Mouse (Mus musculus): ENCODE measurements at regions not wholly inside any gene's neighbourhood (a gene's known extent, or its start where the extent isn't known, plus 50 kb on each side); places are given as distances from the start of the nearest gene placed in this dataset.

DNA sequence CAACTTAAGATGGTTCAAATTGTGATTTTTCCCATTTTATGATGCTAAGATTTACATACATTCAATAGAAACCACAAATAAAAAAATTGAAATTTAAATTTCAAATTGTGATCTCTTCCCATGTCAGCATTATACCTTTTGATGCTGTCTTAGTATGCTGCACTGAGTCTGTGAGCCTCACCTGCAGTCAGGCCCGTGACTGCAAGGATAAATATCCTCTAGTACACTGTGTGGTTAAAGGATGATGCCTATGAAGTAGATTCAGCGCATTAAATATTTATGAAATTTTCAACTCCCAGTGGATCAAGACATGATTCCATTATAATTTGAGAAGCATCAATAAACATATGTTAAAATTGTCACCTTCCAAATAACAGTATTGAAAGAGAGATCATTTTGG is 340.4 kb downstream of the Mllt3 start:
- Histone ChIP-seq H3K36me3 (ENCODE audit: control insufficient read depth, insufficient read depth, low read length, poor library complexity, severe bottlenecking) (no peaks in the 10 kb centered on the region), H3K27me3 (ENCODE audit: control insufficient read depth, insufficient read depth, low read length, poor library complexity, severe bottlenecking) (no peaks in the 10 kb centered on the region)
- DNase-seq (ENCODE audit: low read depth, low spot score) = no peak

DNA sequence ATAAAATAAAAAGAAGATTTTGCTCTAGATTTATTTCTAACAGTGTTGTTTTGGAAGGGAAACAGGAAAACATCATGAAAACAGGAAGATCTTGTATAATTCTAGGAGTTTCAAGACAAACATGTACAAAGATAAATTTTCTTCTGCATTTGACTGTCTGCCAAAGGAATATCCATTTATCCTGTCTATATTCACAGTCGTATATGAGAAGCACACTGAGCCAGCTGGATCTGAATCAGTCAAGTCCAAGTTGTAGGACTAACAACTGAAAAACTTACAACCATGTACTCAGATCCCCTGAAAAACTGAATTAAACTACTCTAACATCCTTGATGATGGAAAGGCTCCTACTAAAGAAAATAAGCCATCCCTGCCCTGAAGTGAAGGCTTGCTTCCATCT is 348.2 kb downstream of the Mllt3 start:
- Histone ChIP-seq H3K27me3 (ENCODE audit: control insufficient read depth, insufficient read depth, low read length, poor library complexity, severe bottlenecking) (no peaks in the 10 kb centered on the region), H3K36me3 (ENCODE audit: control insufficient read depth, insufficient read depth, low read length, poor library complexity, severe bottlenecking) (no peaks in the 10 kb centered on the region)
- DNase-seq (ENCODE audit: low read depth, low spot score) = no peak

DNA sequence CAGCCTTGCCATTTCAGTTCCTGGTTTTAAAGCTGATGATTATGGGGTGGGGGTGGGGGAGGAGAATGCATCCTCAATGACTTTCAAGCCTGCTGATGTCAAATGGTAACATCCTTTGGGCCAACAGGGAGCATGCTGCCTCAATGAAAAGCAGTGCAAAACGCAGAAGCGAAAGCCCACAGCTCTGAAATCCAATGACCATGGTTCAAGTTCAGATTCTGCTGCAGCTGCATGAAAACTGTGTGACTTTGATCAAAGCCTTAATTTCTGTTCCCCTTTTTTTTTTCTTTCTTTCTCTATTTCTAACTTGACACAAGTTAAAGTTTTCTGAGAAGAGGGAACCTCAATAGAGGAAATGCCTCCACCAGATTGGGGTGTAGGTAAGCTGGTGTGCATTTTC is 350.4 kb downstream of the Mllt3 start:
- Histone ChIP-seq H3K27me3 (ENCODE audit: control insufficient read depth, insufficient read depth, low read length, poor library complexity, severe bottlenecking) (no peaks in the 10 kb centered on the region), H3K36me3 (ENCODE audit: control insufficient read depth, insufficient read depth, low read length, poor library complexity, severe bottlenecking) (no peaks in the 10 kb centered on the region)
- peak; percentile 81 for DNase-seq (ENCODE audit: low read depth, low spot score)

DNA sequence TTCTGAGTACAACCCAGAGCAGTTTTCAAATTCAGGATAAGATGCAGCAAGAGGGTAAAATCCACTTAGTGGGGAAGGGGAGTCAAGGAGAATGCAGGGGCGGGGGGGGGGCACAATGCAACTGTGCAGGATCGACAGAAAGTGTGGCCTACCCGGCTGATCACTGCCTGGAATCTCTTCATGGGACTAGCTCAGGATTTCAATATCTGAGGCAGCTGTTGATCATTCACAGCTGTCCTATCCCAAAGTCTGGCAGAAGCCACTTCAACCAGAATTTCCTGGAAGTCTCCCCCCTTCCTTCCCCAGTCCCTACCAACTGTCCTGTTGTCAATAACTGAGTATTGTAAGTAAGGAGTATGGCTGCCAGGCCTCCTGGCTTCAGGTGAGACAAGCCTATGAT is 362.1 kb downstream of the Mllt3 start:
- DNase-seq (ENCODE audit: low read depth, low spot score) = no peak
- no peaks in the 10 kb centered on the region for H3K36me3 ChIP-seq (ENCODE audit: control insufficient read depth, insufficient read depth, low read length, poor library complexity, severe bottlenecking)
- H3K27me3 ChIP-seq (ENCODE audit: control insufficient read depth, insufficient read depth, low read length, poor library complexity, severe bottlenecking) = no peaks in the 10 kb centered on the region

DNA sequence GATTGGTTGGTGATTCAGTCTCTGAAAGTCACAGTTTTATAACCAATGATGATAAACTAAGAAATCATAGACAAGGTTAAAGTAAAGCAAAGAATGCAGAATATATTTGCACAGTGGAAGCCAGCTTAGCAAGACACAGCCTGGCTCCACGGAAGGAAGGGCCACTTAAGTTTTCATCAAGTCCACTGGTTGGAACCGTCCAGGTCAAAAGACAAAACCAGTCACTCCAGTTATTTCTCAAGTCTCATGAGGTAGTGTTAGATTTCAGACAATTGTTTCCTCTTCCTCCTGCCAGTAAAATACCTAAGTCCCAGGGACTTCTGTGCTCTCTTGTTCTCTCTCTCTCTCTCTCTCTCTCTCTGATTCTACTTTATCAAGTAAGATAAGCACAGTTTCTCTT is 363.0 kb downstream of the Mllt3 start:
- no peak for DNase-seq (ENCODE audit: low read depth, low spot score)
- H3K36me3 ChIP-seq (ENCODE audit: control insufficient read depth, insufficient read depth, low read length, poor library complexity, severe bottlenecking) = no peaks in the 10 kb centered on the region
- no peaks in the 10 kb centered on the region for H3K27me3 ChIP-seq (ENCODE audit: control insufficient read depth, insufficient read depth, low read length, poor library complexity, severe bottlenecking)

DNA sequence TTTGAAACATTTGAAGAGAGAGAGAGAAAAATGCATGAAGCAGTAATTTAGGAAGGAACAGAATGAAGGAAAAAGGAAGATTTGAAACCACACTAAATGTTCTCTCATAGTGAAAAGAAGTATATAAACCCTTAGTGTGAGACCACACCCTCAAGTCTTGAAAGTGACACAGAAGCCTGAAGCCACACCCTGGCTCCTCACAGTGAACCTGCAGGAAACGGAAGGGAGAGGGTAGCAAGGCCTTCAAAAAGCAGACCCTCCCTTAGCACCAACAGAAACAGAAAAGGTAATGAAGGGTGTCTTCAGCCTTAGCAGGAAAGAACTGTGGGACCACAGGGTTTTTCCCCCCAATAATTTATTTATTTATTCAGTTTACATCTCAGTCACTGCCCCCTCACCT is 363.7 kb downstream of the Mllt3 start:
- Histone ChIP-seq H3K27me3 (ENCODE audit: control insufficient read depth, insufficient read depth, low read length, poor library complexity, severe bottlenecking) (no peaks in the 10 kb centered on the region), H3K36me3 (ENCODE audit: control insufficient read depth, insufficient read depth, low read length, poor library complexity, severe bottlenecking) (no peaks in the 10 kb centered on the region)
- DNase-seq (ENCODE audit: low read depth, low spot score) = peak; percentile 42

DNA sequence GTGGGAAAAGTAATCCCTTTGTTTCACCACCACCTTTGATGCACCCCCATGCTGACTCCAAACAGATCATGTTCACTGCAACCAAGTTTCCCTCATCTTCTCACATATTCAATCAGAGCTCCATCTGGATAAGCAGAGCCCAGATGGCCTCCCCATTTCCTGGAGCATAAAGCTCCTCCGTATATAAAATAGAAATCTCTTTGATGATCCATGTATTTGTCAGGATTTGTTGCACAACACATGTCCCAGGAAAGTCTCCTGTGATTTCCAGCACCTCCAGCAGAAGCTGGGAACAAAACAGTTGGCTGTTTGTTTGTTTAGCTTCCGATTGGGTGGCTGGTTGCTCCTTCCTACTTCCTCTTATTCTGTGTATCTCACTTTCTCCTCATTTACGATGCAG is 364.9 kb downstream of the Mllt3 start:
- H3K27me3 ChIP-seq (ENCODE audit: control insufficient read depth, insufficient read depth, low read length, poor library complexity, severe bottlenecking) = no peaks in the 10 kb centered on the region
- H3K36me3 ChIP-seq (ENCODE audit: control insufficient read depth, insufficient read depth, low read length, poor library complexity, severe bottlenecking) = no peaks in the 10 kb centered on the region
- no peak for DNase-seq (ENCODE audit: low read depth, low spot score)

DNA sequence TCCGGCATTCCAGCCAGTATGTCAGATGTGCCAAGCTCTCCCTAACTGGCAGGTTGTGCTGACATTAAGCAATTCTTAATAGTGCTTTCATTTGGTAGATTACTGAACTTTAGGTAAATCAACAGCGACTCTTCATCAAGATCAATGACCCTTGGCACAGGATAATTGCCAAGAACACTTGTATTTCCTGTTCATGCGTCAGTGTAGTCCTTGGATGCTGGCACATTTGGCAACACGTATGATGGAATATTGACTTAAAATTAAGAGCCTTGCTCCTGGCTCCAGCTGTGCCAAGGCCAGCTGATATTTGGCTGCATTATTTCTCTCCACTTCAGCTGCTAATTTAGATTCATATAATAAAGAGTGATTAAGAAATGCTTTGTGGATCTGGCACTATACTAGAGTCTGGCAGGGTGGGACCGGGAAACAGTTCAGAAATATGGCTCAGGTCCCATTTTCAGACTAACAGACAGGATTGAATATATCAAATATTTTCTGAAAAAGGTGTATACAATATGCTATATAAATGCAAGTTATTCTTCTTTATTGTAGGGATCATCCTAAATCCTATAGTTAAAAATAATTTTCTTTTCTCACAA is 365.5 kb downstream of the Mllt3 start:
- Histone ChIP-seq H3K27me3 (ENCODE audit: control insufficient read depth, insufficient read depth, low read length, poor library complexity, severe bottlenecking) (no peaks in the 10 kb centered on the region), H3K36me3 (ENCODE audit: control insufficient read depth, insufficient read depth, low read length, poor library complexity, severe bottlenecking) (no peaks in the 10 kb centered on the region)
- DNase-seq (ENCODE audit: low read depth, low spot score) = no peak

DNA sequence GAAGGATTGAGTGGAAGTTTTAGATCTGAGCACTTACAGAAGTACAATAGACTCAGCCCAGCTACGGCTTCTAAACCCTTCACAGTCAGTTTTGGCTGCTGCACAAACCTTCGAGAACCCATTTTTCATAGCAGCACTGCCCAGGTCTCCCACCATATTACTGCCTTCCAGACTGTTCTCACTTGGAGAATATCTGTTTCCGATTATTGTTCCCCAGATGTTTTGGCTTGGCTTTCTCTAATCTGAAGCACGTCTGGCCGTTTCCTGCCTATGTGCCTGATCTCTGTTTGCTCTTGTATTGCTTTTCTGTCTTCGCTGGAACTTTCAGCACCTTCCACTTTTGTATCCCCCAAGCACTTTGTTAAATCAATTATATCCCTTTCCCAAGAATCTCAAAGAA is 368.0 kb downstream of the Mllt3 start:
- H3K27me3 ChIP-seq (ENCODE audit: control insufficient read depth, insufficient read depth, low read length, poor library complexity, severe bottlenecking) = no peaks in the 10 kb centered on the region
- no peak for DNase-seq (ENCODE audit: low read depth, low spot score)

DNA sequence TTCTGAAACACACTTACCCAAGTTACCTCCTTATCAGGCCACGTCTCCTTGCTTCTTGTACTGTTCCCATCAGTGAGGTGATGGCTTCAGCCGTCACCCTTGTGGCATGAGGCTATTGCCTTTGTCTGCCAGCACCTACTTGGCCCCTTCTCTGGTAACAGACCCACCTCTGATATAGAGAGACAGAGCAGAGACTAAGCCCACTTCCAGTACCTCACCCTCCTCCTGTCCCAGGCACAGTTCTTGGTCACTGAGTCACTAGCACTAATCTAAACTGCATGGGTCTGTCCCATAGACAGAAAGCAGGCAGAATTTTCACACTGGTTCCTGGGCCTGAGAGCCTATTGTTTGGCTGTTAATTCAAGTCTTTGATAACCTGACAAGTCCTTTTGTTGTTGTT is 370.3 kb downstream of the Mllt3 start:
- Histone ChIP-seq H3K27me3 (ENCODE audit: control insufficient read depth, insufficient read depth, low read length, poor library complexity, severe bottlenecking) (no peaks in the 10 kb centered on the region), H3K36me3 (ENCODE audit: control insufficient read depth, insufficient read depth, low read length, poor library complexity, severe bottlenecking) (no peaks in the 10 kb centered on the region)
- no peak for DNase-seq (ENCODE audit: low read depth, low spot score)

More for the DNA sequence above, 368.0 kb downstream of the Mllt3 start:
- no peaks in the 10 kb centered on the region for H3K36me3 ChIP-seq (ENCODE audit: control insufficient read depth, insufficient read depth, low read length, poor library complexity, severe bottlenecking)

DNA sequence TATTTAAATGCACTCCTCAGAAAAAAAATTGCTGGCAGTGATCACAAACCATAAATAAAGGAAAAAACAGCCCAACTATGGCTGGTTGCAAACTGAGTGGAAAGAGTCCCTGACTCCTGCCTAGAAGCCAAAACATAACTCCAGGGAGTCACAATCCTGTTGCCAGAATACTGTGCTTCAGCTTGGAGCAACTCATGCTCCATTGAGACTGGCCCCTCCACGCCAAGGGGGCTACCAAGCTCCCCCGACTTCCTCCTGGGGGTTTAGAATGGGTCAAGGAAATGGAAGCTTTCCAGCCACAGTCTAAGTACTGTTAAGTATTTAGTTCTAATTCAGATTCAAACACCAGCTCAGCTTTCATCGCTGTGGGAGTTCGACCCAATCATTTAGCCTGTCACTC is 374.8 kb downstream of the Mllt3 start:
- no peak for DNase-seq (ENCODE audit: low read depth, low spot score)
- Histone ChIP-seq H3K27me3 (ENCODE audit: control insufficient read depth, insufficient read depth, low read length, poor library complexity, severe bottlenecking) (no peaks in the 10 kb centered on the region; the same call in 1 of the 2 replicates), H3K36me3 (ENCODE audit: control insufficient read depth, insufficient read depth, low read length, poor library complexity, severe bottlenecking) (no peaks in the 10 kb centered on the region)

DNA sequence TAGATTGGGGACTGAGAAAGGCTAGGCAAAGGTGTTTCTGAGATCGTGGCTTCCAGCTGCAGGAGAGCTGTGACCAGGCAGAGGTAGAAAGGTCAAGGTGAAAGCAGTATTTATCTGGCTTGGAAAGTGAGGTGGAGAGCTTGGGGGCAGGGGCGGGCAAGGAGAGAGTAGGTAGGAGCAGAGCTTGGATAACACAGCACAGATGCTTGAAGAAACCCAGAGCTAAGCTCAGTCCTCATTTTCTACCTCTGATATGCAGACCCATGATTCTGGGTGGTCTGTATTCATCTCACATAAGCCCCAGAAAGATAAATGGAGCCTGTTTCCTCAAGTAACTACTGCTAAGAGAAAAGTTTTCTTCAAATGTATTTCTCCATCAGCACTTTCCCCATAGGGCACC is 375.3 kb downstream of the Mllt3 start:
- Histone ChIP-seq H3K27me3 (ENCODE audit: control insufficient read depth, insufficient read depth, low read length, poor library complexity, severe bottlenecking) (no peaks in the 10 kb centered on the region; the same call in 1 of the 2 replicates), H3K36me3 (ENCODE audit: control insufficient read depth, insufficient read depth, low read length, poor library complexity, severe bottlenecking) (no peaks in the 10 kb centered on the region)
- no peak for DNase-seq (ENCODE audit: low read depth, low spot score)

DNA sequence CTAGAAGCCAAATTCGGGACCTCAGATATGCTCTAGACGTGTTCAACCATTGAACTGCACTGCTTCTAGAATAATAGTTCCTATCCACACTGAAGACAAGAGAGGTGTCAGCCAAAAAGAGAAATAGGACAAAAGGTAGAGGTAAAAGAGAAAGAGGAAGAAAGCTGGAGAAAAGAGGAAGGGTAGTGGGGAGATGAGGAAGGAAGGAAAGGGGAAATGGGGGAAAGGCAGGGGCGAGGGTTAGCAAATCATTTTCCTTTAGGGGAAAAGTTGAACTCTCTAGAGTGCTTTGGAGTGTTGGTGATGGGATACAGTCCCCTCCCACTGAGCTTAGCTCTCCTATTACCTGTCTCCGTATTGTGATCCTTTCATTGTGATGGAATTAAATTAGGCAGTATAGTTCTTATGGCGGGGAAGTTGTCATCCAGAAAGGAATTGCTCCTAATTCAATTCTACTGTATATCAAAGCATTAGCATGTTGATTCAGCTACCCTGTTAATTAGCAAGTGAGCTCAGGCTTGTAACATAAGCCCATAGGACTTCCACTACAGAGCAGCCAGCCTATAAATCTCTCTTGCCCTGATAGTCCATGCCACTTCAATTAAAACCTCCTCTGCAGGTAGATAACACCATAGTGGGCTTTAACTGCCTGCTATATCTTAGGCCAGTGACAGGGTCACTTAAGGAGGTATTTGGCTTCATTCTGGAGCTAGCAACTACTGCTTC is 379.6 kb downstream of the Mllt3 start:
- H3K27me3 ChIP-seq (ENCODE audit: control insufficient read depth, insufficient read depth, low read length, poor library complexity, severe bottlenecking) = no peaks in the 10 kb centered on the region; the same call in 1 of the 2 replicates
- no peaks in the 10 kb centered on the region for H3K36me3 ChIP-seq (ENCODE audit: control insufficient read depth, insufficient read depth, low read length, poor library complexity, severe bottlenecking)
- no peak for DNase-seq (ENCODE audit: low read depth, low spot score)

DNA sequence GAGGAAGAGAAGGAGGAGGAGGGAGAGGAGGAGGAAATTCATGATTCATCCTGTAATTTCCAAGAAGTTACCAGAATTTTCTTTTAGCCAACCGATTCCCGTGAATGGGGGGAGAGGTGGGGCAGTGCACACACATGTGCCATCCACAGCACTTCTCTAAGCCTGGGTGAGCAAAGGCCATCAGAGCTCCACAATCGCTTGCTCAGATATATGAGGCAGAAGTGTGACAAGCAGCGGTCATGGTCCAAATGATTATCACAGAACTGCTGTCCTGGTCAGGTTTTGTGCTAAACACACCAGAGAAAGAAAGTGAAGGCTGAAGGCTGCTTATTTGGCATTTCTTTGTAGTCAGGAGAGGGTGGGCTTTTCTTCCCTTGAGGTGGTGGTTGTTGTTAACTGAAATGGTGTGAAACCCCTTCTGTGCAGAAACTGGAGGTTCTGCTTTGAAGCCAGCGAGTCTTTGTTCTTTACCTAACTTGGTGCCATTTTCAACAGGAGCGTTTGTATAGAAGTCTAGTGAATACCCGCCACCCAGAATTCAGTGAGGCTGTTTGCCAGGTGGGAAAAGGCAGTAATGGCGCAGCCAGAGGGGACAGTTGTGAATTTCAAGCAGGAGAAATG is 380.7 kb downstream of the Mllt3 start:
- DNase-seq (ENCODE audit: low read depth, low spot score) = no peak
- H3K27me3 ChIP-seq (ENCODE audit: control insufficient read depth, insufficient read depth, low read length, poor library complexity, severe bottlenecking) = no peaks in the 10 kb centered on the region; the same call in 1 of the 2 replicates
- H3K36me3 ChIP-seq (ENCODE audit: control insufficient read depth, insufficient read depth, low read length, poor library complexity, severe bottlenecking) = no peaks in the 10 kb centered on the region

DNA sequence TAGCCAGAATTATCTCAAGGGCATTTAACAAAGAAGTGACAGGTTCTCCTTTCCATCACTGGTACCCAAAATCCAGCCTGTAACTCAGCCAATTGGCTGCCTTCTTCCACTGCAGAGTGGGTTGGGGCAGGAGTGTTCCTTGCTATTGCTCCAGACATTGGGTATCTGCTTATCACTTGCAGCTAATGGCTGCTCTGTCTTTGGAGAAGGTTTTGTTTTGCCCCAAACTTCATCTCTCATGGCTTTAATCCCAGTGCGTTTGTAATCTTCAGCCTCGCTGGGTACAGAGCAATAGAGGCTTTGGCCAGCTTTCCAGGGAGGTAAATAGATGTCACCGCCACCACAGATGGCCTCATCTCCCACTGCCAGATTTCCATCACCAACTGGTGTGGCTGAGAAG is 381.9 kb downstream of the Mllt3 start:
- no peaks in the 10 kb centered on the region for H3K36me3 ChIP-seq (ENCODE audit: control insufficient read depth, insufficient read depth, low read length, poor library complexity, severe bottlenecking)
- DNase-seq (ENCODE audit: low read depth, low spot score) = no peak
- H3K27me3 ChIP-seq (ENCODE audit: control insufficient read depth, insufficient read depth, low read length, poor library complexity, severe bottlenecking) = no peaks in the 10 kb centered on the region; the same call in 1 of the 2 replicates

All from splenic B cell, adult 2 months (primary cell).